Mouse (Mus musculus) cerebellum, adult 2 months (tissue): ENCODE data around the gene Kif17. TPM values are rescaled to one million over a fixed set of nuclear protein-coding genes. Genes with fewer than 3 reads are reported as not detected.
A peak's percentile ranks its signal among the peaks of the same experiment; 100 is the strongest.

Experiments used
- DNase-seq, 2 experiments: peaks; one replicate each; pipeline ENCODE4 v3.0.0; 2021
- H3K27ac ChIP-seq: fragments of 200-500 bp; 2 replicates; pipeline ENCODE4 v1.5.1; 2012; ENCODE audit warnings: low read length, control low read depth, inconsistent platforms; ENCODE audit not compliant: insufficient read depth
- H3K27me3 ChIP-seq: fragments of 200-500 bp; 2 replicates; pipeline ENCODE4 v1.6.1; 2012; ENCODE audit warnings: inconsistent platforms, mild to moderate bottlenecking, low read length, moderate library complexity; ENCODE audit not compliant: control insufficient read depth, insufficient read depth
- H3K4me1 ChIP-seq: fragments of 200-500 bp; 2 replicates; pipeline ENCODE4 v1.6.1; 2011; ENCODE audit warnings: low read length; ENCODE audit not compliant: control insufficient read depth, insufficient read depth
- H3K4me3 ChIP-seq: fragments of 200-500 bp; replicated peaks from 2 replicates; pipeline ENCODE3; 2011; ENCODE audit warnings: mild to moderate bottlenecking, low read depth, low read length, control low read depth; ENCODE audit not compliant: insufficient read depth
- CTCF ChIP-seq: fragments of 200-500 bp; IDR thresholded peaks from 2 replicates; pipeline ENCODE4 v1.5.1; 2011; ENCODE audit warnings: low read depth, mild to moderate bottlenecking, control low read depth, low read length, moderate library complexity, borderline replicate concordance; ENCODE audit not compliant: insufficient read depth
- POLR2A ChIP-seq: fragments of 200-500 bp; IDR thresholded peaks from 2 replicates; pipeline ENCODE4 v1.6.1; 2011; ENCODE audit warnings: low read length, control low read depth, borderline replicate concordance; ENCODE audit not compliant: insufficient read depth
- WGBS: fragments of 180-500 bp; shearing (Covaris S2); methylation state at CpG from one replicate; pipeline ENCODE4 v1.1.7; 2018; 5-methylcytosine and 5-hydroxymethylcytosine counted together
- polyA plus RNA-seq: library from polyadenylated mRNA; depleted of rRNA; stranded (reverse); fragments of >200 nt; gene quantifications from 2 replicates; pipeline ENCODE4 v1.2.3, GENCODE M21; 2012

The Kif17 gene
- polyA plus RNA-seq, 1 experiment: 12.7 TPM

GRCm38 (mm10) chr4:138267869-138268268 is 17.6 kb downstream of the Kif17 start:
- 90% methylated on average over 10 of the region's 10 CpGs for WGBS
- Histone ChIP-seq H3K27me3 (no peaks in the 10 kb centered on the region), H3K4me3 (no peak overlapping the region), H3K27ac (no peak overlapping the region), H3K4me1 (no peaks in the 10 kb centered on the region)
- TF ChIP-seq CTCF (no peak), POLR2A (no peak)
- no peak for DNase-seq

GRCm38 (mm10) chr4:138272011-138272997 is 22.1 kb downstream of the Kif17 start:
- Histone ChIP-seq H3K27me3 (no peaks in the 10 kb centered on the region), H3K4me1 (no peaks in the 10 kb centered on the region), H3K27ac (no peak overlapping the region), H3K4me3 (no peak overlapping the region)
- no peak for DNase-seq
- no peak for TF ChIP-seq POLR2A
- no peak for TF ChIP-seq CTCF
- WGBS: 39% methylated on average over 14 of the region's 14 CpGs

- TF ChIP-seq POLR2A (no peak), CTCF (no peak)
- Histone ChIP-seq H3K27me3 (no peaks in the 10 kb centered on the region), H3K4me1 (no peaks in the 10 kb centered on the region), H3K4me3 (no peak overlapping the region), H3K27ac (no peak overlapping the region)
- 66% methylated on average over 7 of the region's 7 CpGs for WGBS
- no peak for DNase-seq
Observed at GRCm38 (mm10) chr4:138278346-138278745, 28.1 kb downstream of the Kif17 start.

- H3K27me3 ChIP-seq: no peaks in the 10 kb centered on the region
- no peak overlapping the region for H3K4me3 ChIP-seq
- H3K27ac ChIP-seq: no peak overlapping the region
- H3K4me1 ChIP-seq: no peaks in the 10 kb centered on the region
- peak; percentile 49 to 51 for DNase-seq
- TF ChIP-seq CTCF (peak; percentile 98), POLR2A (no peak)
- WGBS: 11% methylated on average over 4 of the region's 4 CpGs
Observed at GRCm38 (mm10) chr4:138282834-138283233, 32.6 kb downstream of the Kif17 start.

GRCm38 (mm10) chr4:138286411-138286810 is 36.2 kb downstream of the Kif17 start:
- TF ChIP-seq CTCF (no peak), POLR2A (no peak)
- WGBS: 89% methylated on average over 12 of the region's 12 CpGs
- no peaks in the 10 kb centered on the region for H3K27me3 ChIP-seq
- H3K4me3 ChIP-seq: no peak overlapping the region
- DNase-seq: no peak
- no peaks in the 10 kb centered on the region for H3K4me1 ChIP-seq
- no peak overlapping the region for H3K27ac ChIP-seq

- Histone ChIP-seq H3K27me3 (no peaks in the 10 kb centered on the region), H3K4me3 (no peak overlapping the region), H3K4me1 (no peaks in the 10 kb centered on the region), H3K27ac (no peak overlapping the region)
- WGBS: 87% methylated on average over 7 of the region's 7 CpGs
- DNase-seq: no peak
- TF ChIP-seq CTCF: no peak
- TF ChIP-seq POLR2A: no peak
Observed at GRCm38 (mm10) chr4:138288691-138289090, 38.5 kb downstream of the Kif17 start.

- DNase-seq: no peak
- 76% methylated on average over 13 of the region's 13 CpGs for WGBS
- Histone ChIP-seq H3K27ac (no peak overlapping the region), H3K4me1 (no peaks in the 10 kb centered on the region), H3K27me3 (no peaks in the 10 kb centered on the region), H3K4me3 (no peak overlapping the region)
- TF ChIP-seq POLR2A: no peak
- no peak for TF ChIP-seq CTCF
Observed at GRCm38 (mm10) chr4:138292028-138292427, 41.8 kb downstream of the Kif17 start.
